Mouse (Mus musculus) MEL (cell line): ENCODE data around the gene Ropn1.

ENCODE experiments used
- BHLHE40 ChIP-seq: IDR thresholded peaks from 2 replicates; pipeline ENCODE4 v1.6.1; 2012; ENCODE audit warnings: low read depth, mild to moderate bottlenecking, inconsistent platforms, low read length, improper control_type of control experiment, borderline replicate concordance
- CHD1 ChIP-seq: IDR thresholded peaks from 2 replicates; pipeline ENCODE4 v1.6.1; 2012; ENCODE audit warnings: low read depth, mild to moderate bottlenecking, inconsistent platforms, low read length, improper control_type of control experiment
- CHD2 ChIP-seq: IDR thresholded peaks from 2 replicates; pipeline ENCODE4 v1.6.1; 2011; ENCODE audit warnings: low read length, improper control_type of control experiment
- CTCF ChIP-seq, 3 experiments: IDR thresholded peaks in 2 of 3; conservative IDR thresholded peaks in 1 of 3; 2 replicates each; pipeline ENCODE4 v1.5.1; 2011 to 2012; ENCODE audit warnings: low read length in 3 of 3, low read depth in 2 of 3, mild to moderate bottlenecking in 2 of 3, improper control_type of control experiment in 1 of 3, inconsistent platforms in 1 of 3, mixed read lengths in 1 of 3, moderate library complexity in 1 of 3; ENCODE audit not compliant: control insufficient read depth in 1 of 3, insufficient read depth in 1 of 3, poor library complexity in 1 of 3, severe bottlenecking in 1 of 3
- EP300 ChIP-seq, 2 experiments: IDR thresholded peaks; 2 replicates each; pipeline ENCODE4 v1.6.1; 2011; ENCODE audit warnings: improper control_type of control experiment in 2 of 2, low read length in 2 of 2, low read depth in 1 of 2, mild to moderate bottlenecking in 1 of 2
- GATA1 ChIP-seq: IDR thresholded peaks from 2 replicates; pipeline ENCODE4 v1.6.1; 2011; ENCODE audit warnings: low read depth, low read length, improper control_type of control experiment
- POLR2A ChIP-seq, 2 experiments: IDR thresholded peaks; 2 replicates each; pipeline ENCODE4 v1.6.1; 2011 to 2012; ENCODE audit warnings: low read length in 2 of 2, mild to moderate bottlenecking in 2 of 2, control low read depth in 1 of 2, improper control_type of control experiment in 1 of 2, low read depth in 1 of 2, moderate library complexity in 1 of 2; ENCODE audit not compliant: control insufficient read depth in 1 of 2, insufficient read depth in 1 of 2, poor library complexity in 1 of 2
- RAD21 ChIP-seq: IDR thresholded peaks from 2 replicates; pipeline ENCODE4 v1.6.1; 2011; ENCODE audit warnings: mild to moderate bottlenecking, low read depth, low read length, improper control_type of control experiment
- TBP ChIP-seq: IDR thresholded peaks from 2 replicates; pipeline ENCODE4 v1.8.0; 2011; ENCODE audit warnings: low read depth, low read length, improper control_type of control experiment
- USF1 ChIP-seq: IDR thresholded peaks from 2 replicates; pipeline ENCODE4 v1.6.1; 2014; ENCODE audit warnings: low read depth, mild to moderate bottlenecking, inconsistent platforms, low read length, improper control_type of control experiment, moderate library complexity
- USF2 ChIP-seq, 2 experiments: IDR thresholded peaks; 2 replicates each; pipeline ENCODE4 v1.6.1; 2011 to 2012; ENCODE audit warnings: improper control_type of control experiment in 2 of 2, low read length in 2 of 2, borderline replicate concordance in 1 of 2, inconsistent platforms in 1 of 2, low read depth in 1 of 2, mild to moderate bottlenecking in 1 of 2; ENCODE audit not compliant: insufficient read depth in 1 of 2
- ZMIZ1 ChIP-seq: IDR thresholded peaks from 2 replicates; pipeline ENCODE4 v1.6.1; 2012; ENCODE audit warnings: low read depth, mild to moderate bottlenecking, inconsistent platforms, low read length, improper control_type of control experiment, moderate library complexity

DNA sequence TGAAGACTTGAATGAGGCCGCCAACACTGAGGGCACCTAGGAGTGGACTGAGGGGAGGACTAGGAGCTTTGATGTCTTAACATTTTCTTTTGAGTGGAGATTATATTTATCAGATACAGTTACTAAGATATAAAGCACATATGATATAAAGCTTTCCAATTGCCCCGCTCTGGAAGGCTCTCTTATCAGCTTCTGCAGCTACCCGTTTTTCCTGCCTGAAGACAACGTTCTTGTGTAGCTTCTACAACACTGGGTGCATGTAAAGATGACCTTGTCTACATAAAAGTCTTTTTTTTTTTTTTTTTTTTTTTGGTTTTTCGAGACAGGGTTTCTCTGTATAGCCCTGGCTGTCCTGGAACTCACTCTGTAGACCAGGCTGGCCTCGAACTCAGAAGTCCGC is 44.8 kb downstream of the Ropn1 start:
- TF ChIP-seq CTCF (IDR thresholded peaks at IDR 0.05 in 2 of 3, conservative IDR thresholded peaks at IDR 0.05 in 1 of 3; ENCODE audit: control insufficient read depth in 1 of 3, insufficient read depth in 1 of 3, low read depth in 2 of 3, low read length in 3 of 3, poor library complexity in 1 of 3, severe bottlenecking in 1 of 3) (no peak), GATA1 (peak; percentile 87), TBP (no peak), POLR2A (IDR thresholded peaks at IDR 0.05; ENCODE audit: control insufficient read depth in 1 of 2, insufficient read depth in 1 of 2, low read depth in 1 of 2, low read length in 2 of 2, poor library complexity in 1 of 2) (no peak), USF1 (no peak), CHD1 (no peak), RAD21 (no peak), EP300 (IDR thresholded peaks at IDR 0.05; ENCODE audit: low read depth in 1 of 2, low read length in 2 of 2) (peak; percentile 80 to 81), USF2 (IDR thresholded peaks at IDR 0.05; ENCODE audit: borderline replicate concordance in 1 of 2, insufficient read depth in 1 of 2, low read depth in 1 of 2, low read length in 2 of 2) (no peak), BHLHE40 (no peak), ZMIZ1 (no peak), CHD2 (no peak)
